Mouse (Mus musculus): ENCODE data around the gene Pkdcc. TPM values are rescaled to one million over a fixed set of nuclear protein-coding genes. Genes with fewer than 3 reads are reported as not detected.

Pkdcc gene
- total RNA-seq (2021) = 100 to 1,000 TPM in 1 of 2 experiments, 10 to 100 TPM in 1; 95.0 to 101 TPM
- long read RNA-seq, experiment 1, transcript Pkdcc-204 (7 exons, 2,446 nt) = major isoform, 165 of 180 reads
- long read RNA-seq, experiment 1, partial matches to known transcripts = 9 of 180 reads
- long read RNA-seq, experiment 1, other reads (novel, unspliced or antisense) = 6 of 180 reads
- long read RNA-seq, experiment 2, transcript Pkdcc-204 (7 exons, 2,446 nt) = major isoform, 35 of 42 reads
- long read RNA-seq, experiment 2, partial matches to known transcripts = 7 of 42 reads
- long read RNA-seq, experiment 2, other reads (novel, unspliced or antisense) = 0 of 42 reads

DNA sequence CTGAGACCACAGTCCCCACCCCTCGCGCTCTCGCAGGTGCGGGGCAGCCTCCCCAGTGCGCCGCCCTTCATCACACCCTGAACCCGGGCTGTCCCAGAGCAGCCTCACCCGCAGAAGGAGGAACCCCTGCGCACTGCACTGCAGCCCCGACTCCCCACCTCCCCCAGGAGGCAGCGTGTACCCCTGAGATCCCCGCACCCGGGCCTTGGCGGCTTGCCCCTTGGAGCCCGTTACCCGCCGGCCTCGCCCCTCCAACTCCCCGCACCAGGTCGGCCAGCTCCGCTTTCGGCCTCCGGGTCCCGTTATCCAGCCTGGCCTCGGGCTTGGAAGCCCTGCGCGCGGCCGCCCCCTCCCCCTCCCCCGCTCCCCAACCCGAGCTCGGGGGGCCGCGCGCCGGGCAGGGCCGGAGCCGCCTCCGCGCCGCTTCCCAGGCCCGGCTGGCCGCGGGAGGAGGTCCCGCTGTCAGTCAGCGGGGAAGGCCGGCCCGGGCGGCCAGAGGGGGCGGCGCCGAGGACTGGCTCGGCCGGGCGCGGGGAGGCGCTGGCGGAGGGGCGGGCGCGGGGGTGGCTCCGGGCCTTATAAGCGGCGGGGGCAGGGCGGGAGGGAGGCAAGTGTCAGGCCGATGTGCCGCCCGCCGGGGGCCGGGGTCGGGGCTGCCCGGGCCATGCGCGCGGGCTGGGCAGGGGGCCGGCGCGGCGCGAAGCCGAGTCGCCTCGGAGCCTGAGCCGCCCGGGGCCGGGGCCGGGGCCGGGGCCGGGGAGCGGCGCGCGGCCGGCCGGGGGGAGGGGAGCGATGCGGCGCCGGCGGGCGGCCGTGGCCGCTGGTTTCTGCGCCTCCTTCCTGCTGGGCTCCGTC is at the start of gene Pkdcc:
Gene Pkdcc (plus strand): TSS at position 619 of the 855 bp plus-strand sequence.
- DNase-seq = peak; percentile 97

- DNase-seq = no peak
Measured at GRCm38 (mm10) chr17:83166195-83166594, 48.9 kb upstream of the Pkdcc start.

DNA sequence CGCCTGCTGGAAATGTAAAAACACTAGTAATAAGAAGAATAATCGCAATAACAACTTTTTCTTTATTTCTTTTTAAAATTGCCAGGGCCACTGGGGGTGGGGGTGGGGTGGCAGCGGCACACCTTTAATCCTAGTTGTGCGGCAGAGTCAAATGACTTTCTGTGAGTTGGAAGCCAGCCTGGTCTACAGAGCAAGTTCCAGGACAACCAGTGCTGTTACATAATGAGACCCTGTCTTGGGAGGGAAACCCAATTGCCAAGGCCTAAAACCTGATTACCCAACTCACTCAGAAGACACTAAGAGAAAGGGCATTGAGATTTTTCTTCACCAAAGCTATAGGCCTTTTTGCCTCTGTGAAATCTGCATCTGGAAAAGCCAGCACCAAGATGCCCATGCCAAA is 38.9 kb upstream of the Pkdcc start:
- peak; percentile 45 for DNase-seq

GRCm38 (mm10) chr17:83178483-83179150 is 36.5 kb upstream of the Pkdcc start:
- peak; percentile 44 for DNase-seq

DNA sequence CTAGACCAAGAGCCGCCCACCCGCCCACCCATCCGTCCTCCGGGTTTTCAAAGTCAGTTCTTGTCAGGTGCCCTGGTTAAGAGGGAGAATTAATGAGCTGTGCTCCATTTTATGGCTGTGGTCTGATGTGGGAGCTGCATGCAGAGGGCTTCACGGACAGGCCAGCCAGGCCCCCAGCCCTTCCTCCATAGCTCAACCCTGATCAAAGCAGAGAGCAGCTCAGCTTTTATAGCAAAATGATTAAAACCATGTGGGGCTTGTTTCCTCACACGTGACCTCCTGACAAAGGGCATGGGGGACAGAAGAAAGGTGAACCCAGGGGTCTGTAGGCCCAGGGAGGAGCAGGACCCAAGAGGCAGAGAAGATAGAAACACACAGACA is 36.0 kb upstream of the Pkdcc start:
- DNase-seq = no peak

DNA sequence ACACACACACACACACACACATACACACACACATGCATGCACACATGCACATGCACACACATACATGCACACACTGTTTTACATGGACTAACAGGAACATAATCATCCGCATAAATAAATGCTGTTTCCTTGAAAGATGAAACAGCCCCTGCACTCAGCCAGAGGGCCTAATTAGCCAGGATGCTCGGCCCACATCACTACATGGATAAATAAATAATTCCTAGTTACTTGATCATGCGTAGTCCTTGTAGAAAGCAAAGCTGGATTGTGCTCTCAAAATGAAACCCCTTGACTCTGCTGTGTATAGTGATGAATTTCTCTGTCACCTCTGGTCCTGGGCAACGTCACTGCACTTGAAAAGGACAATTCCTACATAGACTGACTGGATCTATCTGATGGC is 35.5 kb upstream of the Pkdcc start:
- DNase-seq = no peak

- DNase-seq = no peak
Measured at GRCm38 (mm10) chr17:83181086-83181485, 34.0 kb upstream of the Pkdcc start.

GRCm38 (mm10) chr17:83181592-83181991 is 33.5 kb upstream of the Pkdcc start:
- no peak for DNase-seq

DNA sequence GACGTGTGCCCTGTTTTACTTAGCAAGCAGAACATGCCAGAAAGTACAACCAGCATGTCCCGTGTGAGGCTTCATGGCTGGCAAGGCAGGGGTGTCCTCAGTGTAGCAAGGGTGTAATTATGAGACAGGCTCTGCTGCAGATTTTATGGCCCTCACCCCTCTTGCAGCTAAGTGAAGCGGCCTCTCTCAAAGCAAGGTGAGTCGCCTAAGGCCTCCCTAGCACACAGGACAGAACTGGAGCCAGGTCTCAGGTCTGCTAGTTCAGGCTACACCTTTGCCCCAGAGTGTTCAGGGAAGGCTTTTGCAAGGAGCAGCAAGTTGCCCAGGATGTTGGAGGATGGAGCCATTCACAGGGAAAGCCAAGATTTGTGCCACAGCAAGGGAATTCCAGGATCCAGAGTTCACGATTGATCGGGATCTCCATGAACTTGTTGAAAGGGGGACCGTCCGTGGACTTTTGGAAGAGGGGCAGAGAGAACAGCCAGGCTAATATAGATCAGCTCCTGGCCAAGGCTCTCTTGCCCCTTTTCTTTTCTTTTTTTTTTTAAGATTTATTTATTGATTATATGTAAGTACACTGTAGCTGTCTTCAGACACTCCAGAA is 32.9 kb upstream of the Pkdcc start:
- DNase-seq = no peak

DNA sequence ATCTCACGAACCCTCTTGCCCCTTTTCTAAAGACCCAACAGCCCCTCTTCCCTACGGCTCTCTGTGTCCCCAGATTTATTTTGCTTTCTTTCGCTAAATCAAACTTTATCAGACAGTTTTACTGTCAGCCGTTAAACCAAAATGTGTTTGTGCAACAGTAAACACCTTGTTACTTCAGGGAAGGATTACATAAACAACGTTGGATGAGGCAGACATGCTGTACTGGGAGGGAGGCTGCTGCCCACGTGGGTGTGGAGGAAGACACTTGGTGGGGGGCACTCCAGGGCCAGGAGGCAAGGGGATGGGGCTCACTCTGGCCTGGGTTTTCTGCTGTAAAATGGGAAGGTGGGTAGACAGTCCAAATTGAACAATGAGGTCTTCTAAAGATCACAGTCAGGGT is 32.3 kb upstream of the Pkdcc start:
- DNase-seq = no peak

DNA sequence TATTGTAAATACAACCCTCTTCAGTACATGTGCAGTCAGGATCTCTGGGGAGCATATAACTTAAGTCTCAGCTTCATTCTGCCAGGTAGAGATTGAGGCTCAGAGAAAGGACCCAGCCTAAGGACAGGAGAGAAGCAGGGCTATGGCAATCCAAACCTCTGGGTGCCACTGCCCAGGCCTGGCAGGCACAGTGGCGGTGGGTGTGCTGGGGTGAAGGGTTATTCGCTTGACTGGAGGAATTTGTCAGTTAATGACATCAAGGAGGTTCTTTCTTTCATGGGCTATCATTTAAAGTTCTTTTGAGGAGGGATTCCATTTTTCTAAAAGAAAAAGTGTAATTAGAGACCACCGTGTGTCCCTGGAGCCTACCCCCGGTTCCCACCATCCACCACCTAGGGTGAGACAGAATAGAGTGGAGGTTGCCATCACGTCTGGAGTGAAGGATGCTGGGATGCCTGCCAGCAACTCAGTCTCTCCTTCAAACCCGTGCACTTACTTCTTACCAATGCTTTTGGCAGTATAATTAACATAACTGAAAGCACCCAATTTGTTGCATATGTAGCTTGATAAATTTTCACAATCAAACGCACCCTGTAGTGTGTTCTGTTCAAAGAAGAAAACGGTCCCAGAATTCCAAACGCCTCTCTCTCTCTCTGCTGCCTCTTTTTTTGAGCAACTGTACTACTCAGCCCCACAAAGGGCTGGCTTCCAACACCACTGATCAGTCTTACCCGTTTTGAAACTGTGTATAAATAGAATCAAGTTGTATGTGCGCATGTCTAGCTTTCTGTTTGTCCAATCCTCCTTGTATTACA is 27.1 kb upstream of the Pkdcc start:
- DNase-seq = no peak

- no peak for DNase-seq
Measured at GRCm38 (mm10) chr17:83190810-83191209, 24.3 kb upstream of the Pkdcc start.

DNA sequence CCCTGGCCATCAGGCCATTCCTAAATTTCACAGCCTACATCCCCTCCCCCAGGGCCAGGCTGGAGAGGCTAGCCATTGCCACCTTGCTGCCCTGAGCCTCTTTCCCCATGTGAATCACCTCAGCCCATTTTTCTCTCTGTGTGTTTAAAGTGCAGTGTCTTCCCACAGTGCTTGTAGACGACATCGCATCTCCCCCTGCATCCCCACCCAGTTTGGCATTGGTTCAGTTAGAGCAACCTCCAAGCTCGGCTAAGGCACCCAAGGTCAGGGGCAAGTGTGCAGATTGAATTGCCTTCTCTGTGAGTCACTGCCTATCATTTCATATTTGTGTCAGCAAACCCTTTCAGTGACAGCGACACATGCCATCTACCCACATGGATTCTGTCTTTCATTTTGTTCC is 20.6 kb upstream of the Pkdcc start:
- DNase-seq = peak; percentile 73

GRCm38 (mm10) chr17:83197361-83197923 is 17.6 kb upstream of the Pkdcc start:
- peak; percentile 36 for DNase-seq

GRCm38 (mm10) chr17:83200469-83200868 is 14.6 kb upstream of the Pkdcc start:
- no peak for DNase-seq

GRCm38 (mm10) chr17:83201257-83201656 is 13.8 kb upstream of the Pkdcc start:
- no peak for DNase-seq

DNA sequence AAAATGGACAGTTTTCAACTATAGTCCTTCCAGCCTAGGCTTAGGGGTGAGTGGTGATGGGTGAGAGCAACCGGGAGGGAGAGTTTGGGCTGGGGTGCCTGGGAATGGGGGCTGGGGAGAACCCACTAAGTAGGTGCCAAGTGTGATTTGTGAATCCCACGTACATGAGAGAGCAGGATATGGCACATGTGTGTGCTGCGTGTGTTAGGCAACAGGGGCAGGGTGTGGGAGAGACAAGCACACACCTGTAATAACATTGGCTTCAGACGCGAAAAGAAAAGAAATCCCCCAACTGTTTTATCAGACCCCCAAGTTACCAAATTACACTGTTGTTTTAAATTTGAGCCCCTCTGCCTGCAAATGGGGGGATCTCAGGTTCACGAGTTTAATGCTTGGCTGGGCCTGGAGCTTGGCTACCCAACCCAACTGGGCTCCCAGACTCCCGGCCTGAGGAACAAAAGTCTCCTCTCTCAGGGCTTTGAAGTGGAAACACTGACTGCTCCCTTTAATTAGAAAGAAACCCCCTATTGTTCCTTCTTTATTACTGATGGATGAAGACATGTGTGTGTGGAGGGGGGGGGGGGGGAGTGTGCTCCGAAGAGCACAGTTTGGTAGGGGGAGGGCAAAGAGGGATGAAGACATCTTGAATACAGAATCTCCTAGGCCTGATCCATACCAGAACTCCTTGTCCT is 11.3 kb upstream of the Pkdcc start:
- DNase-seq = no peak

GRCm38 (mm10) chr17:83207296-83207695 is 7.8 kb upstream of the Pkdcc start:
- DNase-seq = no peak

- no peak for DNase-seq
Measured at GRCm38 (mm10) chr17:83208455-83208854, 6.6 kb upstream of the Pkdcc start.

GRCm38 (mm10) chr17:83210531-83210930 is 4.6 kb upstream of the Pkdcc start:
- DNase-seq = peak; percentile 19

DNA sequence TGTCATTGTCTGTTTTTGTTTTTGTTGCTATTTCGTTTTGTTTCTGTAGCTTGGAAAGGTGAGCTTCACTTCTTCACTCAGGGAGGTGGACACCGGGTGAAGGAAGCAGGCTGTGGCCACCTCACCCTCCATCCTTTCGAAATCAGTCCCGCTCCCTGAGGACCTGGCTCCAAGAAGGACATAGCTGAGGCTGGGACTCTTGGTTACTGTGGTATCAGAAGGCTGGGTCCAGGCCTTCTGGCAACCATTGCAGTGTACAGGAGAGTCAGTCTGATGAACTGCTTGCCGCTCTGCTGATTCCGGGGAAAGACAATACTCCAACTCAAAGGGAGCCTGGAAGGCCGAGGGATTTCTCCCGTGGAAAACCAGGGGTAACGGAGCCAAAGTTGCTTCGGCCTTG is 3.9 kb upstream of the Pkdcc start:
- DNase-seq = peak; percentile 9
